Mouse (Mus musculus): Measurements from ENCODE around the gene Pam. TPM values are rescaled to one million over a fixed set of nuclear protein-coding genes. Genes with fewer than 3 reads are reported as not detected.

Pam gene
- total RNA-seq, 1 experiment from 2014 or later: 237 TPM

DNA sequence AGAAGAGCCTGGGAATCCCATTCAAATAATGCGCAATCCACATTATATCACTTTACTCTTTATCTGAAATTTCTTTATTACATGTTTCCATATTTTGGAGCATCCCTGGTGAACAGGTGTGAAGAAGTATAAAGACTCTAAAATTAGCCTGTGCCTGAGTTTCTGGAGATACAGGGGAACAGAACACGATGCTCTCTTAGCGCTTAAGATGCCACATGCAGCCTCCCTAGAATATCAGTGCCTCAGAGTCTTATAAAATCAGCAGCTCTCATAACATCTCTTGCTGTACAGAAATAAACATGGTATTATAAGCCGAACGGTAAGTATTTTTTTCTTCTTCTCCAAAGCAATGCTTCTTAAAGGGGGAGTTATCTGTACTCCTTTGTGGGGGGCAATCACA, 267.4 kb downstream of the Pam start:
- no peak for DNase-seq

DNA sequence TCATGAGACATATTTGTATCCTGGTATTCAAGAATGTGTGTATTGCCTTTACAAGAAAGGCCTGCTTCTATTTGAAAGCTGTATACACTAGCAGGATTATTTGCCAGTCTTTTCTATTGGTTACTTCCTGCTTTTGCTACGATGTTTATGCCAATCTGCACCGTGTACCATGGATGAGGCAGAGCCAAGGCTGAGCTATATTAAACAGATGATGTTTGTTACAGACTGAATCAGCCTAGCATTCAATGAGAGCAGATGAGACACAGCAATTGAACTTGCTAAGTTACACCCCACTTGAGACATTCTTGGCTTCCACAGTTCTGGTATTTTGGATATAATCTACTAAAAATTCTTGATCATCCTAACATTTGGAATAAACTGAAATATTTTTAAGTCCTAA, 267.9 kb downstream of the Pam start:
- DNase-seq: no peak

GRCm38 (mm10) chr1:97822904-97823303, 272.5 kb downstream of the Pam start:
- DNase-seq: no peak

DNA sequence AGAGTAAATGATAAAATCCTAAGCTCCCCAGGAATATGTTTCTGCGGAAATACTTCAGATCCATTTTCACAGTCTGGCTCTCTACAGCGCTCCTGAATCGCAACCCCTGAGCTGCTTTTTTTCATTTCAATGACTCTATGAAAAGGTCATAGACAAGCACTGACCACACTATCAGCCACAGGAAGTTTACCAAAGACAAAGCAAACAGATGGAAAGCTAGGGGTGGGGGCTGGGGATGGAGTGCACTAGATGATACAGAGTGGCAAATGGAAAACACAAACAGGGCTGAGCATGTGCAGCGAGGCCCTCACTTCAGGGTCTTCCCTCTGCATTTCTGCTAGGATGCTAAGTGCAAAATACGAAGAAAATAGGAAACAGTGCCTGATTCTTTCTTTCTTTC, 273.2 kb downstream of the Pam start:
- DNase-seq: no peak

GRCm38 (mm10) chr1:97821282-97821681, 274.2 kb downstream of the Pam start:
- no peak for DNase-seq

GRCm38 (mm10) chr1:97809255-97809912, 286.1 kb downstream of the Pam start:
- DNase-seq: no peak

GRCm38 (mm10) chr1:97804520-97804919, 290.9 kb downstream of the Pam start:
- DNase-seq: no peak

- DNase-seq: no peak
Observed at GRCm38 (mm10) chr1:97802207-97802902, 293.1 kb downstream of the Pam start.

- DNase-seq: no peak
Observed at GRCm38 (mm10) chr1:97795936-97796335, 299.5 kb downstream of the Pam start.

GRCm38 (mm10) chr1:97794110-97794509, 301.3 kb downstream of the Pam start:
- no peak for DNase-seq

GRCm38 (mm10) chr1:97788490-97788889, 307.0 kb downstream of the Pam start:
- DNase-seq: no peak

DNA sequence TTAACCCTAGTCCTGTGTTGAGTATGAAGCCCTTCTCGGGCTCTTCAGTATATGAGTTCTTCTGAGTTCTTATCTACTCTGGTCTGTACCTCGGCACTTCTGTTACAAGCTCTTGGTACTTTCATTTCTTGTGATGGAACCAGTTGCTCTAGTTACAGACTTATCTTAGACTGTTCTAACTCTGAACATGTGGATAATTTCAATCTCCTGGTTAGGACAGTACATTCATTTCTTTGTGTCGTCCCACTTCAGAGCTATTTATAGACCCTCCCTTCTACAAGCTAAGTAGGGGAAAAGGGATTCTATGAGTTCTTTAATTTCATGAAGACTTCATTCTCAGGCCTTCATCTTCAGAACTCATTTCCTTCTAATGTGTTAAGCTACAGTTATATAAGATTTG, 307.8 kb downstream of the Pam start:
- DNase-seq: no peak

GRCm38 (mm10) chr1:97785685-97786393, 309.6 kb downstream of the Pam start:
- DNase-seq: no peak

DNA sequence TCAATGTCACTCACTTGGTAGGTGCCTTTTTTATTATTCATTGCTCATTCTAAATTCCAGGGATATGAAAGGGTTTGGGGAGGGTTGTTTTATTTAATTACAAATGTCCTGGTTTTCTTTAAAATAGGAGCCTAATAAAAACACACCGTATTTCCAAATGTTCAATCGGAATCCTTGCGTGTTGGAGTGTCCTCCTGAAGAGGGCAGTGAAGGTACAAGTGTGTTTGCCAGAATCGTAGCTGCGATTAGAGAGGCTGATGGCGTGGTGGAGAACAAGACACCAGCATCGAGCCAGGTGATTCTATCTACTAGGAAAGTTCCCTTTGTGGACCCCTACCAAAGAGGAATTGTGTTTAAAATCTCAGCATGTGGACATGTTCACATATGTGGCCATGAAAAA, 310.5 kb downstream of the Pam start:
- no peak for DNase-seq

DNA sequence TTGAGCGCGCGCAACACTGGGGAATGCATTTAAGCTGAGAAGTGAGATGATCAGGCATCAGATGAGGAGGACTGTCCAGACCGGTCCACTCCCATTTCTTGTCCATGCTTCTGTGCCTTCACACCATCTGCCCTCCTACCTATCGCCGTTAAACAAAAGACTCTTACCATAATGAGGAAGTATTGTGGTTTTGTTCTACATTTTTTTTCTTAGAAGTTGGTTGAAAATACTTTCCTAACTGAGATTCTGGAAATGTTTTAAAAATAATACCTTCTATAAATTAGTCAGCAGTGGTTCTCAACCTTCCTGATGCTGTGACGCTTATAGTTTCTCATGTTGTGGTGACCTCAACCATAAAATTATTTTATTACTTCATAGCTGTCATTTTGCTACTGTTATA, 313.8 kb downstream of the Pam start:
- DNase-seq: no peak

GRCm38 (mm10) chr1:97773973-97774372, 321.5 kb downstream of the Pam start:
- DNase-seq: no peak

DNA sequence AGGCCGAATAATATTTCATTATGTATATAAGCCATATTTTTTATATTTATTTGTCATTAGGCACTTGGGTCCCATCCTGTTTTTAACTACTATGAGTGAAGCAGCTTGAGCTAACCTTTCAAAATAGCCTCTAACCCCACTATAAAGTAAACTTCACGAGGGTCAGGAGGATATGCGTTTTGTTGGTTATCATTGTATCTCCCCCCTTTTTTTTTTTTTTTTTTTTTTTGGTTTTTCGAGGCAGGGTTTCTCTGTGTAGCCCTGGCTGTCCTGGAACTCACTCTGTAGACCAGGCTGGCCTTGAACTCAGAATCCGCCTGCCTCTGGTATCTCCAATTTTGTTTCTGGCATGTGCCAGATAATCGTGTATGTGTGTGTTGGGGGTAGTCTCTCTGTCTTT, 322.1 kb downstream of the Pam start:
- no peak for DNase-seq

DNA sequence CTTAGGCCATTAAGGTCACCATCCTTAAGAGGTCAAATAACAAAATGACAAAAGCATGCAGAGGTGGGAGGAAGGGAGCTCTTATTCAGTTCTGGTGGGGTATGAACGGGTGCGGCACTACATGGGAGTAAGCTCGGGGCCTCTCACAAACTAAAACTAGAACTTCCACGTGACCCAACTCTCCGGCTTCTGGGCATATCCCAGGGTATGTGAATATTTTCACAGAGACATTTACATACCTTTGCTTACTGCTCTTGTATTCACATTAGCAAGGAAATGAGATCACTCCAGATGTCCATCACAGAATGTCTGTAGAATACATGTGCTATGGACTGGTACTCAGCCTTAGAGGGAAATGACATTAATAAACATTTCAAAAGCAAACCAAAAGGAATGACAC, 323.7 kb downstream of the Pam start:
- no peak for DNase-seq

DNA sequence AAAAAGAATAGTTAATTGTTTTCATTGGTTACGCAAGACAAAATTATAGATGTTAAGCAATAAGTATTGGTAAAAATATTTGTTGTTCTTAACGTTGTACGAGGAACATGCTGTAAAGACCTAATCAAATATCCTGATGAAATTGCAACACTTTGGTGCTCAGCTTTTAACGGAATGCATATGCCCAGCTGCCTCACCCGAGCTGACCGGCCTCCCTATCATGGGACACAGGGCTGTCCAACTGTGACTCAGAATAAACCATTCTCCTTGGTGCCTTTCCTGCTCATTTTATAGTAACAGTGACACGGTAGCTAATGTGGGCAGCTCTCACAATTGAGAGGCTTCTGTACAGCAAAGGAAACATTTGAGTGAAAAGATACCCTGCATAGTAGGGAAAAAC, 324.3 kb downstream of the Pam start:
- DNase-seq: peak; percentile 54

- peak; percentile 97 for DNase-seq
Observed at GRCm38 (mm10) chr1:97769904-97770753, 325.3 kb downstream of the Pam start, which contains the start of the genes Gin1 and Ppip5k2. Gin1 (plus strand) TSS chr1:97770172. Ppip5k2 (minus strand) TSS chr1:97770411.

DNA sequence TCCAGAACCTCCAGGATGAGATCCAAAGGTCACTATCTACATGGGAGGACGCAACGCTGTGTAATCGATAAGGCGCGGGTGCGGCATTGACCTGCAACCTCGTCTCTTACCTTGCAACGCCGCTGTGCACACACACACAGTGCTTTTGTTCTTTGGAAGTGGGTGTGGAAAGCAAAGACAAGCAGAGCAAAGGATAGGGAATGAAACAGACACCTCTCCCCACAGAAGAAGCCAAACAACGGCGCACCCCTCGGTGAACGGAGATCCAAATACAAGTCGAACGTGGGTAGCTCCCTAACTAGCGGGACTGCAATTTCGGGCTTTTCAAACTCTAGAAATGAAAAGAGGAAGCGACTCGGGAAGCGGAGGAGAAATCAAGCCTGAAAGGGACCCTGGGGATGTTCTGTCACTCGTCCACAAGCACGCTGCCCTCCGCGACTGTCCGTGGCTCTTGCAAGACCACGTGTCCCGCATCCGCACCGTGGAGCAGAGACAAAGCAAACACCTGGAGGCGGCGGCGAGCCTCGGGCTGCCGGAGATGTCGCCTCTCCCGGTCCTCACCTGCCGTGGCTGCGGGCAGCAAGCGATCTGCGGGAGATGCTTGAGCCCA, 326.0 kb downstream of the Pam start:
- DNase-seq: no peak

- no peak for DNase-seq
Observed at GRCm38 (mm10) chr1:97768906-97769293, 326.5 kb downstream of the Pam start.

Data from adrenal gland, postnatal 14 days (tissue).